Mouse (Mus musculus) kidney, adult 9 months (tissue): ENCODE data around the gene Dpyd.

ENCODE experiments used
- DNase-seq: peaks from one replicate; pipeline ENCODE4 v3.0.0; 2022

The Dpyd gene

GRCm38 (mm10) chr3:119126003-119126402 is 564.1 kb downstream of the Dpyd start:
- DNase-seq, result peak; percentile 42

DNA sequence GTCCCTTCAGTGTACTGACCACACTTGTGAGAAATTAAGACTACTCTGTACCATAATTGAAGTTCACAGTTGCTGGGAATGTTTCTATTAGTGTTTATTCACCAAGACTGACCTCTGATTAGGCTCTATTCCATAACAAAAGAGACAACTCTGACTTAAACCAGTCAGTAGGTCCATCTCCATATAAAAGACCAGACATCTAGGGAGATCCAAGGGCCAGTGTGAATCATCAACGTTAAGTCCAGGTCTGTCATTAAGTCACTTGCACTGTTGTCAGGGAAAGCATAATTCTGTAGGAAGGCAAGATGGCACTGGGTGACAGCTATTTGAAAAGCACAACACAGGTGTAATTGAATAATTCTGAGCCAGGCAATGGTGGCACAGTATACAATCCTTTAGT is 566.1 kb downstream of the Dpyd start:
- DNase-seq, result no peak

DNA sequence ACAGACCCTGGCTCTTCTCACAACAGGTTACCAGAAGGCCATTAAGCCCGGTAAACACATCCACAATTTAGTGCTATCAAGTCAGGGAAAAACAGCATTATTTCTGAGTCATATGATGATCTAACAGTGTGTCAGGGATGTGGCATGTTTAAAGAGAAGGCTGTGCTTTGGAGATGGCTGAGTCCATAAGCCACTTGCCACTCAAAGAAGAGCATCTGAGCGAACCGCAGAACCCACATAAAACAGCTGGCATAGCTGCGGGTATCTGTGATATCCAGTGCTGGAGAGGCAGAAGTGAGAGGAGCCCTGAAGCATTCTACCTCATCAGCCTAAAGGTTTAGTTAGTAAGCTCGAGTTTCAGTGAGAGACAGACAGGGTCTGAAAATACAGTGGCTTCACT is 581.1 kb downstream of the Dpyd start:
- DNase-seq, result no peak

DNA sequence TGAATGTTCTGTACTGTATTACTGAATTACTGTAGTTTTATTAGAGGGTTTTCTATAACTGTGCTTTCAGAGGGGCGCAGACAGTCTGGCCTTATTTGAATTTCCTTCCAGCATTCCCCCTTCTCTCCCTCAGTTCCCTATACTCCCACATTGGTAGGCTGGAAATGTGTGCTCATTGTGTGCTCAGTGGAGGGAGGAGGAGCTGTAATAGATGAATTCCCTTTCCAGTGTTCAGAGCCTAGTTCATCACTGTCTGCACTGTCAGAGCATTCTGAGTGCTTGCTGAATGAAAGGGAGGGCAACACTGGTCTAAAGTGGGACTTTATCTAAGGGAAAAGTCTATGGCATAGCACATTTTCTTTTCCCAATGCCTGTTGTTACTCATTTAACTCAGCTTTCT is 582.9 kb downstream of the Dpyd start:
- DNase-seq, result no peak

DNA sequence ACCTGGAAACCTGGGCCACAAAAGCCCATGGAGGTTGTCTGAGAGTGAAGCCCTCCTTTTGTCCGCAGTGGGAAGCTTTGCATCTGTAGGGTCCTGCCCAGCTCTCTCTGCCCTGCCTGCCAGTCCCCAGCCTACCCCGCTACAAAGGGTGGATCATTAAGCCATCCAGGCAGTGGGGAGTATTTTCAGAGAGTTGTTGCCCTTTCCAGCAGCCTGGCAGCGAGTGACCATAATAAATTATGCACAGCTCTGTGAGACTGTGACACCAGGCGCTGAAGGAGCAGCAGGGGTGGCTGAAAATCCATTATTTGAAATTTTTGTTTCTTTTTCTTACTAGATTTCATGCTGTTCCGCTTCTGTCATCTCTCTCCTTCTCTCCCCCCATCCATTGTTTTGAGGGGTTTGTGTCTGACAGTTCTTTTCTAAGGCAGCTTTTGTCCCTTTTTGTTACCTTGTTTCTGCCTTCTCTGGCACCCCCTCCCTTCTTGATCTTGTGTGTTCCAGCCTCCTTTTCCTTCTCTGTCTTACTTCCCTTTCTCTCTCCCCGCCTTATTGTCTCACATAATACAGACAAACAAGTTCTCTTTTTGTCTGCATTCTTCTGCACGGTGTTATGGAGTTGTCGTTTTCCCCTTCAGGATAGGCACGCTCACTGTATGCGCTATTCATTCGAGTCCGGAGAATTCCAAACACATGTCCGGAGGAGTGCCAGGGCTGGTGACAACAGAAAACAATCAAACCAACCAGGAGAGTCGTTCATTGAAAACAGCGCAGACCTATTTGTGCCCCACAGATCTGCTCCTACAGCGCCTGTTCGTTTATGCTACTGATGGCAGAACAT is 592.9 kb downstream of the Dpyd start:
- no peak for DNase-seq

- no peak for DNase-seq
Observed at GRCm38 (mm10) chr3:119158670-119159069, 596.7 kb downstream of the Dpyd start.

GRCm38 (mm10) chr3:119165691-119166090 is 603.8 kb downstream of the Dpyd start:
- no peak for DNase-seq

GRCm38 (mm10) chr3:119168166-119168565 is 606.2 kb downstream of the Dpyd start:
- no peak for DNase-seq

DNA sequence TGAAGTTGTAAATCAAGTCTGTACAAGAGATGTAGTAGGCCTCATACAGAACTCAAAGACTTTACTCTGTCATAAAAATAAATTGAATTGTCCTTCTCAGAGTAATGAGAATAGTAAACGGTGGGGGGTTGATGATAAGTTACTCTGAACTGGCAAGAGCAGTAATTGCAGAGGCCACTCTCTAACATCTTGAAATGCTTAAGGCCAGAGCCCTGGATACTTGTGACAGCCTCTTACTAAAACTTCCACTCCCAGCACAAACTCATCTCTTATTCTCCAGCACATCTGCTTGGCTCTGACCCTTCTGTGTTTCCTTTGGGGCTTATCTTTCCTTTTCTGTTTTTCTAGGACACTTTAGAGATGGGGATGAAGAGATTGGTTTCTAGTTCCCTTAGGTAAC is 606.7 kb downstream of the Dpyd start:
- no peak for DNase-seq

DNA sequence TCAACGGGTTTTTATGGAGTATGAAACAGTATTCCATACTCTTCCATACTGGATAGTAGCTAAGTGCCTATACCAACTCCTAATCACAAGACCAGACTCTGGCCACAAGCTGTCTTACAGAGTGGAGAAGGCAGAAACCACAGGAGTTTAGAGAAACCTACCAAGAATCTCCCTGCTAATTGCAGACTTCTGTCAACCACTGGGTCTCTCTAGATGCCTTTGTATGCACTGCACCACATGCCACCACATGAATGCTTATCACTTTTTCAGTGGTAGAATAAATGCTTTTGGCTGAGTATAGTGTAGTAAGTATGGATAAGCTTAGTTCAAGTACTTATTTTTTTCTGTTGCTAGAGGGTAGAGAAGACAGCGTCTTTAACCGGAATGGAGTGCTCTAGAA is 621.3 kb downstream of the Dpyd start:
- no peak for DNase-seq

DNA sequence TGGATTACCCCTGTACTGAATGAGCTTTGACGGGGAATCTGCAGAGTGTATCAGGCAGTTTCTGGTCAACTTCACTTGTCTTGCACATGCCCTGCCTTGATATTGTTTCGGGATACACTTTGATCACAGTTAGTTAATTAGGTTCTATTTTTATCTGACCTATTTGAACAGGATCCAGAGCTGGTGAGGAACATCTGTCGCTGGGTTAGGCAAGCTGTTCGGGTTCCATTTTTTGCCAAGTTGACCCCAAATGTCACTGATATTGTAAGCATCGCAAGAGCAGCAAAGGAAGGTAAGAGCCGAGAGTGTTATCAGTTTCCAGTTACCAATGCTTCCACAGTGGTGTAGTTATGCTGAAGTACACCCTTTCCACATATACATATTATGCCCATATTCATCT is 632.1 kb downstream of the Dpyd start:
- no peak for DNase-seq

- DNase-seq, result no peak
Observed at GRCm38 (mm10) chr3:119195613-119196012, 633.7 kb downstream of the Dpyd start.

GRCm38 (mm10) chr3:119220763-119221412 is 659.0 kb downstream of the Dpyd start:
- no peak for DNase-seq

GRCm38 (mm10) chr3:119243181-119243580 is 681.3 kb downstream of the Dpyd start:
- no peak for DNase-seq

GRCm38 (mm10) chr3:119256516-119256915 is 694.6 kb downstream of the Dpyd start:
- DNase-seq, result no peak

DNA sequence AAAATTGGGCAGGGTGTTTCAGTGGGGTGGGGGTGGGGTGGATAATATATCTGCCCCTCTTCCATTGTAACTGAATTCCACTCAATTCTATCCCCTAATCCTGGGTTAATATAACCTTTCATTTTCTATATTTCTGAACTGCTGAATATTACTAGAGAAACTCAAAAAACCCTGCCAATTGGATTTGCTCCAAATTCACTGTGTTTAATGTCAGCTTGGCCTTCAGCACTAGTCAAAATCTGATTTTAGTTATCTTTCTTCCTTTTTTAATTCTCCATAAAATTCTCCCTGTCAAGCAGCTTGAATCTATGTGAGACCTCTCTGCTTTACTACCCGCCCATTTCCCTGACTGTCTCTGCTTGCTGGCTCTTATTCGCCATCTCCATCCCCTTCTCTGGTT is 713.3 kb downstream of the Dpyd start:
- DNase-seq, result no peak

GRCm38 (mm10) chr3:119280671-119281070 is 718.7 kb downstream of the Dpyd start:
- DNase-seq, result no peak

- DNase-seq, result no peak
Observed at GRCm38 (mm10) chr3:119314693-119315092, 752.8 kb downstream of the Dpyd start.

- DNase-seq, result no peak
Observed at GRCm38 (mm10) chr3:119329063-119329462, 767.1 kb downstream of the Dpyd start.

DNA sequence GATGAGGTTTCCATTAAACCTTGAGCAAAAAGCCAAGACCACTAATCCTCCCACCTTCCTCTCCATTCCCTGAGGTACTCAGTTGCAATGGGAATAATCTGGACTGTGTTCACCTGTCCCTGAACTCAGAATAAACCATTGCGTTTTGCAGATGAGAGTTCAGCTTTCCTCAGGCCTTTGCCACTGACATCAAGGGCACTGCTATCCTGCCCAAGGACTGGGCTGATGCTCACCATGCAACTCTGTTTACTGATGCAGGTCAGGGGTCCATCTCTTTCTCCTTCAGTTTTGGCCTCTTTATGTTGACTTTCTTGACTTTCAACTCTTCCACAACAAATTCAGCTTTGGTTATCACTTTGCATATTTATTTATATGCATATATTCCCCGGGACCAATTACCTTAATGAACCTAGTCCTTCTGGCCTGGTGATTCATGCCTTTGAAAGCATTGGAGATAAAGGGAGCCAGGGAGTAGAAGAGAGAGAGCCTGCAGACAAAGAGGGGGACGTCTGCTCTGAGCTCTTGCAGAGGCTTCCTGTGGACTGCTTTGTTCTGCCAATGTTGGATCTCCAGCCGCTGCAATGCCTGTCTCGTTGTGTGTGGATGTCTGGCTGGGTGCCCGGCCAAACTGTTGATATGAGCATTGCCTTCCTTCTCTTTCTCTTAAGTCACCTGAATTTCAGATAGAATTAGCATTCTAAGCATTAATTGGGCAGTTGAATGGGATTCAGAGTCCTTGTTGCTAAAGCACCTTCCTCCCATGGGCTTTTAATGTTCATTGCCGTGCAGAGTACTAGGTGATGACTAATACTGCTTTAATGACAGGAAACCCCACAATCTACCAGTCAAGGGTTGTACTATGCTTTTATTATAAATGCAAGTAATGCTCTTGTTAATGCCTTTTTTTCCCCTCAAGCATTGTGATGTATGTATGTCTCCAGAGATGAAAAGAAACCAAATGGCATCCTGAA is 771.7 kb downstream of the Dpyd start:
- no peak for DNase-seq

DNA sequence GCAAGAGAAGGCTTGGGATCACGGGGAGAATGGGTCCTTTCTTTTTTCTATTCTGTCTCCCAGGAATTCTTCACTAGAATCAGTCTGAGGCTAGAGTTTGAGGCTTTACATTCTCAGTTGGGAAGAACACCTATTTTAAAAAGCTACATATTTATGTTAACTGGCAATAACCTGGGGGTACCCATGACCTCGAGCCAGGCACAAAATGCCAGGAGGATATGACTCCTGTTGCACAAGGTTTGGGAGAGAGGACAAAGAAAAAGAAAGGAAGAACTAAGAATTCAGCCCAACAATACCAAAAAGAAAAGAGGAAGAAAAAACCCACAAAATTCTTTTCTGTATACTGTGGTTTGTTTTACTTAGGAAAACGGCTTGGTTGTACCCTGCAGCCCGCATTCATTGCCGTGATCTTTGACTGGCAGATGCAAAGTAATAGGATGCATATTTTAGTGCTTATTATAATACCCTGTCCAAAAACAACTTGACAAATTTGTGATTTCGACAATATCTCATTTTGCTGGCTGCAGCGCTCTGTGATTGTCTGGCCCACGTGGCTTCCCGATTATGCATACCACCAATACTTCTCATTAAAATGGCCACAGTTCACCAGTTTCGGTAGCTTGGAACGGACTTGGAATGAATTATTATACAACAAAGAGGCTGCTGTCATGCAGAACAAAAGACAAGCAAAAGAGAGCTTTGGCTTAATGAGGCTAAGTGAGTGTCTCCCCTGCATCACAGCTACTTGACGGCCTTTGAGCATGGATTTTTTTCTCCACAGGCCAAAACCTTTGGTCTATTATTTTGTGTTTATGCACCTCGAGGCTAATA is 799.8 kb downstream of the Dpyd start:
- DNase-seq, result peak; percentile 0

DNA sequence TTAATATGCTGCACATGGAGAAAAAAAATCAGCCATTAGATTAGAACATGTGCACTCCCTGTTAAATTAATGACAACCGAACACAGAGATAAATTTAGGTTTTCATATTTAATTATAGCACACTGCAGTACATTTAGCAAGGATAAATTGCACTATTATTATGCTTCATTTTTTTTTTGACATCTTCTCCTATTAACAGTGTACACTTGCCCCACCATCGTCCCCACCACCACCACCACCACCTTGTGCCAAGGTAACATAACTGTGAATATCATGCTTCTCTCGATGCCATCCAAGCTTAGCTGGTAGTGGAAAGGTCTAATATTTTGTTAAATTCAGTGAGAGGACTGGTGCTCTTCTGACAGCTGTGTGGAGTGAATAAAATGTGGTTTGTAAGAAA is 800.5 kb downstream of the Dpyd start:
- no peak for DNase-seq
